Comparison of ENCODE assay signal across 21 mouse cellular contexts in the genomic region with DNA sequence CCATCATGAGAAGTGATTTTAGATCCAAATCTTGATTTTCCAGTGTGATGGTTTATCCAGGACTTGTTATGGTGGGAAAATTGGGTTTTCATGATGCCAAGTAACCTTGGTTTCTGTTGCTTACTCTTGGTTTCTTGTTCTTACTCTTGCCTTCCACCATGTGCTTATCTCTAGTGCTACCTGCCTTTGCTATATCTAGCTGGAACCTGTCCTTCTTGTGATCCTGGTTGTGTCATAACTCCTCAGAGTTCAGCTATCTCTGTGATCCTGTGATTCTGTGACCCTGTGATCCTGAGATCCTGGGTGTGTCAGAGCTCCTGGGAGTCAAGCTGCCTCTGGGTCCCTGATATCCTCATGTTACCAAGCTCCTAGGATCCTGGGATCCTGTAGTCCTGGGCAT. TPM values are rescaled to one million over a fixed set of nuclear protein-coding genes. Genes with fewer than 3 reads are reported as not detected.
"Had no signal": no experiment of that assay in that cellular context is flagged by ENCODE, and none has a peak within 500 bp of the region (broad histone marks: within the 10 kb centered on the region; RNA-seq: fewer than 3 reads in every experiment).

No protein-coding gene starts in this region.

- H3K4me2 ChIP-seq: kidney, embryonic 15.5 days; limb, embryonic 13.5 days; liver, embryonic 15.5 days; midbrain, embryonic 12.5 days; neural tube, embryonic 13.5 days had no signal

- H3K4me1 ChIP-seq: kidney, embryonic 15.5 days; limb, embryonic 10.5 days; limb, embryonic 13.5 days; midbrain, embryonic 12.5 days; neural tube, embryonic 13.5 days had no signal

- ATAC-seq: midbrain, embryonic 16.5 days had no signal

- H3K27ac ChIP-seq: kidney, embryonic 15.5 days; limb, embryonic 10.5 days; limb, embryonic 13.5 days; liver, embryonic 15.5 days; macrophage; midbrain, embryonic 12.5 days; neural tube, embryonic 13.5 days; stomach, postnatal 0 days had no signal

- H3K9ac ChIP-seq: kidney, embryonic 15.5 days; limb, embryonic 13.5 days; liver, embryonic 15.5 days; midbrain, embryonic 12.5 days; neural tube, embryonic 13.5 days had no signal

- H3K9me3 ChIP-seq: kidney, embryonic 15.5 days; limb, embryonic 10.5 days; limb, embryonic 13.5 days; liver, embryonic 15.5 days; midbrain, embryonic 12.5 days; neural tube, embryonic 13.5 days had no signal

- H3K36me3 ChIP-seq: kidney, embryonic 15.5 days; limb, embryonic 10.5 days; limb, embryonic 13.5 days; midbrain, embryonic 12.5 days; neural tube, embryonic 13.5 days had no signal

- H3K27me3 ChIP-seq: kidney, embryonic 15.5 days; limb, embryonic 13.5 days; liver, embryonic 15.5 days; midbrain, embryonic 12.5 days; neural tube, embryonic 13.5 days had no signal

- DNase-seq: kidney, adult 11 months; kidney, adult 8-10 months; kidney, postnatal 10 days; kidney, postnatal 36 days; lung, adult 2 months; lung, postnatal 14 days; right cerebral cortex, postnatal 14 days; right cerebral cortex, postnatal 4 days; thymus, adult 2 months; thymus, postnatal 14 days; thymus, postnatal 4 days had no signal

- H3K4me3 ChIP-seq: kidney, embryonic 15.5 days; limb, embryonic 10.5 days; limb, embryonic 13.5 days; liver, embryonic 15.5 days; midbrain, embryonic 12.5 days; myocyte; neural tube, embryonic 13.5 days had no signal

RNA-seq across cellular contexts. Expression of a gene that starts 8.8 kb away (rescaled TPM):
- polyA plus RNA-seq: myocyte had no signal
